Mouse (Mus musculus) intestine, postnatal 0 days (tissue): ENCODE measurements around the gene Olfr1137. TPM values are rescaled to one million over a fixed set of nuclear protein-coding genes. Genes with fewer than 3 reads are reported as not detected.

ENCODE experiments used
- ATAC-seq: fragments of 200-750 bp; cut with Nextera tagmentation; 2 replicates; pipeline ENCODE4 v1.8.0; 2017; ENCODE audit warnings: mild to moderate bottlenecking, moderate TSS enrichment, moderate library complexity
- H3K27ac ChIP-seq: fragments of 300-500 bp; sonication (generic); 2 replicates; pipeline ENCODE4 v1.5.1; 2014; ENCODE audit warnings: mild to moderate bottlenecking, low read depth, low read length, moderate library complexity
- H3K27me3 ChIP-seq: fragments of 300-500 bp; sonication (generic); replicated peaks from 2 replicates; pipeline ENCODE4 v1.6.1; 2014; ENCODE audit warnings: low read length, mixed read lengths; ENCODE audit not compliant: control insufficient read depth, insufficient read depth
- H3K36me3 ChIP-seq: fragments of 300-500 bp; sonication (generic); 2 replicates; pipeline ENCODE4 v1.6.1; 2014; ENCODE audit warnings: mild to moderate bottlenecking, moderate library complexity; ENCODE audit not compliant: control insufficient read depth, insufficient read depth
- H3K4me1 ChIP-seq: fragments of 300-500 bp; sonication (generic); replicated peaks from 2 replicates; pipeline ENCODE4 v1.6.1; 2014; ENCODE audit warnings: antibody characterized with exemption, low read length, mixed read lengths; ENCODE audit not compliant: control insufficient read depth, insufficient read depth
- H3K4me2 ChIP-seq: fragments of 300-500 bp; sonication (generic); replicated peaks from 2 replicates; pipeline ENCODE4 v1.6.1; 2014; ENCODE audit warnings: low read depth, mild to moderate bottlenecking, moderate library complexity
- H3K4me3 ChIP-seq: fragments of 300-500 bp; sonication (generic); 2 replicates; pipeline ENCODE4 v1.5.1; 2014; ENCODE audit warnings: low read depth, low read length
- H3K9ac ChIP-seq: fragments of 300-500 bp; sonication (generic); 2 replicates; pipeline ENCODE4 v1.6.1; 2014; ENCODE audit warnings: mild to moderate bottlenecking, low read depth, low read length
- H3K9me3 ChIP-seq: fragments of 300-500 bp; sonication (generic); 2 replicates; pipeline ENCODE4 v1.6.1; 2016; ENCODE audit warnings: mixed run types; ENCODE audit not compliant: control insufficient read depth
- CTCF ChIP-seq: sonication (generic); IDR thresholded peaks from 2 replicates; pipeline ENCODE4 v1.5.1; 2016; ENCODE audit warnings: low read depth, mild to moderate bottlenecking, control low read depth, antibody characterized with exemption, moderate library complexity
- WGBS: fragments of 180-500 bp; shearing (Covaris S2); extraction: QIAGEN DNeasy Blood & Tissue Kit; methylation state at CpG from one replicate; pipeline ENCODE4 v1.1.7; 2014; 5-methylcytosine and 5-hydroxymethylcytosine counted together
- polyA plus RNA-seq: library from polyadenylated mRNA; unstranded; fragments of >200 nt; fragmentation: Nextera tagmentation; extraction: Ambion mirVana; gene quantifications from 2 replicates; pipeline ENCODE4 v1.2.1, GENCODE M21; 2015

Olfr1137 gene
- not detected in 2 replicates for polyA plus RNA-seq

DNA sequence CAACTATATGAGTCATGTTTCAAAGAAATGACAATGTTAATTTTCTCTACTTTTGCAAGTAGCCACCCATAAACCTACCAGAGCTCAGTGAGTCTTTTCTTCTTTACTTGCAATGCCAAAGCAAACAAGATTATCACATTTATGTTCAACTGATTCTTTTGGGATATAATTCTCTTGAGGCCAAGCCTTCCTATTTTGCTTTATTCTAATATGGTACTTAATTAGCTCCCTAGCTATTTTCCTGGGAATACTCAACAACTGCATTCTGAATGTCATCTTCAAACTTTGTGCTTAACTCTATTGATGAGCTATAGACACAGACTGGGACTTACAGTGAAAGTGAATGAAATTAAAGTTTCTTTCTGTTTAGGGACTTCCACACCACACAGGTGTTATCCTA, at the start of gene Olfr1137:
Gene Olfr1137 (minus strand): TSS at position 101 of the 400 bp plus-strand sequence.
- no peak for TF ChIP-seq CTCF
- H3K9ac ChIP-seq = no peak within 1 kb of the TSS
- no peaks in the 10 kb centered on the region for H3K9me3 ChIP-seq
- no peak within 1 kb of the TSS for H3K4me3 ChIP-seq
- H3K4me1 ChIP-seq = no peaks in the 10 kb centered on the region
- no peaks in the 10 kb centered on the region for H3K27me3 ChIP-seq
- H3K27ac ChIP-seq = no peak within 1 kb of the TSS
- no peaks in the 10 kb centered on the region for H3K36me3 ChIP-seq
- H3K4me2 ChIP-seq = no peak within 1 kb of the TSS
- no peak for ATAC-seq

DNA sequence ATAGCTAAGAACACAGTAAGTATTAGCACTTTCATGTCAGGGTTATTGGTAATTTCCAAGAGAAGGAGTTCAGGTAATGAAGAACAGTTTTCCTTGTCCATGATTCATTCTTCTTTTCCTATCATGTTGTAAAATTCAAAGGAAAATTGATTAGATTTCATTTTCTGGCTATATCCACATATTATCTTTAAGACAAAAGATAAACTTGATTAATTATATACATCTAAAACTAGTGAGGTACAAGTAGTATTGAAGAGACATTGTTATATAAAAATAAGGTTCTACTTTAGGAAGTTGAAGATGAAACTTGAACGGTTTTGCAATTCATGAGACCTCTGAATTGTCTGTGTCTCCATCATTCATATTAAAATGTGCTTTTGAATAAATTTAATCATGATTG, 40.9 kb upstream of the Olfr1137 start, which contains the start of gene Olfr1141:
Gene Olfr1141 (minus strand): TSS at position 101 of the 400 bp plus-strand sequence.
- H3K4me2 ChIP-seq = no peak within 1 kb of the TSS
- no peaks in the 10 kb centered on the region for H3K9me3 ChIP-seq
- H3K27me3 ChIP-seq = no peaks in the 10 kb centered on the region
- TF ChIP-seq CTCF = no peak
- 94% methylated on average over 1 of the region's 1 CpGs for WGBS
- H3K4me3 ChIP-seq = no peak within 1 kb of the TSS
- no peaks in the 10 kb centered on the region for H3K4me1 ChIP-seq
- H3K36me3 ChIP-seq = no peaks in the 10 kb centered on the region
- no peak within 1 kb of the TSS for H3K9ac ChIP-seq
- H3K27ac ChIP-seq = no peak within 1 kb of the TSS
- ATAC-seq = no peak

DNA sequence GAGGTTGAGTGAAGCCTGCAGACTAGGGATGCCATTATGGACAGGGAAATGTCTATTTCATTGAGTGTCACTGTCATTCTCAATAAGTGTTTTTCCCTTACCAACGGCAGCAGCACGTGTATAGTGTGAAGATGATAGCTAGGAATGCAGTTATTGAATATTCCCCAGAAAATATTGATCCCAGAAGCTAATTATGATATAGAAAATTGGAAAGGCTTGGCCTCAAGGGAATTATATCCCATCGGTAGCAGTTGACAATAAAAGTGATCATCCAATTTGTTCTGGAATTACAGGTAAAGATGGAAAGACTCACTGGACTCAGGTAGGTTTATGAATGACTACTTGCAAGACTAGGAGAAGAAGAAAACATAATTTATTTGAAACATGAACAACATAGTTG, 30.5 kb upstream of the Olfr1137 start, which contains the start of gene Olfr1140:
Gene Olfr1140 (plus strand): TSS at position 301 of the 400 bp plus-strand sequence.
- no peak for TF ChIP-seq CTCF
- Histone ChIP-seq H3K9ac (no peak within 1 kb of the TSS), H3K4me3 (no peak within 1 kb of the TSS), H3K9me3 (no peaks in the 10 kb centered on the region), H3K27ac (no peak within 1 kb of the TSS), H3K36me3 (no peaks in the 10 kb centered on the region), H3K27me3 (no peaks in the 10 kb centered on the region), H3K4me1 (no peaks in the 10 kb centered on the region), H3K4me2 (no peak within 1 kb of the TSS)
- 75% methylated on average over 3 of the region's 3 CpGs for WGBS
- no peak for ATAC-seq

DNA sequence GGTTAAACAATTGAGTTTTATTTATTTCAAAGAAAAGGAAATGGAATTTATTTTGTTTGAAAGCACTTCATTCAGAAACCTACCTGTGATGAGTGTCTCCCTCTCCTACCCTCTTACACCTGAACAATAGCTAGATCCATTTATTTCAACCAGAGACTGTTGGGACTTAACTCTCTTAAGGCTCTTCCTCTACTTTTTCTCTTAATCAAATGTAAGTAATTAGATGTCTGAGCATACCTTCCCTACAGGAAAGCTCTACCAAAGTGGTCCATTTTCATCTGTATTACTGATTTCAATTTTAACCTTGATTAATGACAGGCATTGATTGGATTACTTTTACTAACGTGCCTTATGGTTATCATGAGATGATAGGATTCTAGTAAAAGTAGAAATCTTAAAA, 26.9 kb upstream of the Olfr1137 start, which contains the start of gene Olfr1138:
Gene Olfr1138 (minus strand): TSS at position 101 of the 400 bp plus-strand sequence.
- H3K9ac ChIP-seq = no peak within 1 kb of the TSS
- H3K36me3 ChIP-seq = no peaks in the 10 kb centered on the region
- ATAC-seq = no peak
- H3K27me3 ChIP-seq = no peaks in the 10 kb centered on the region
- H3K4me3 ChIP-seq = no peak within 1 kb of the TSS
- no peaks in the 10 kb centered on the region for H3K4me1 ChIP-seq
- H3K9me3 ChIP-seq = no peaks in the 10 kb centered on the region
- no peak for TF ChIP-seq CTCF
- WGBS = 80% methylated on average over 1 of the region's 1 CpGs
- no peak within 1 kb of the TSS for H3K27ac ChIP-seq
- H3K4me2 ChIP-seq = no peak within 1 kb of the TSS

DNA sequence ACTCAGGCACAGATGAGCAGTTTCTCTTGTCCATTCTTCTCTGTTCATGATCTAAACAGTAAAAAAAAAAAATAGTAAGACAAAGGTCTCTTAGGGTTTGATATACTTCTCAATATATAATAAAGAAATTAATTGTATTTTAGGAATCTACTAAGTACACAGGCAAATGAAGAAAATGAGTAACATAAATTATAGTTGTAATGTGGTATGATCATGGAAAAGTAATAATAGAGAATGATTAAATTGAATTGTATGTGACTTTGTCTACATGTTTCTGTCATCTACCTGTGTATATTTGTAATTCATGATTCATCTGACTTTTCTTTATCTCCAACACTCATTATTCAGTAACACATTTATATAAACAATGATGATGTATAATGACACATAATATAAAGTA, 19.1 kb downstream of the Olfr1137 start, which contains the start of gene Olfr1136:
Gene Olfr1136 (minus strand): TSS at position 101 of the 400 bp plus-strand sequence.
- H3K4me2 ChIP-seq = no peak within 1 kb of the TSS
- H3K9me3 ChIP-seq = no peaks in the 10 kb centered on the region
- no peak within 1 kb of the TSS for H3K27ac ChIP-seq
- TF ChIP-seq CTCF = no peak
- no peak within 1 kb of the TSS for H3K4me3 ChIP-seq
- no peaks in the 10 kb centered on the region for H3K4me1 ChIP-seq
- no peaks in the 10 kb centered on the region for H3K27me3 ChIP-seq
- H3K36me3 ChIP-seq = no peaks in the 10 kb centered on the region
- no peak for ATAC-seq
- H3K9ac ChIP-seq = no peak within 1 kb of the TSS

DNA sequence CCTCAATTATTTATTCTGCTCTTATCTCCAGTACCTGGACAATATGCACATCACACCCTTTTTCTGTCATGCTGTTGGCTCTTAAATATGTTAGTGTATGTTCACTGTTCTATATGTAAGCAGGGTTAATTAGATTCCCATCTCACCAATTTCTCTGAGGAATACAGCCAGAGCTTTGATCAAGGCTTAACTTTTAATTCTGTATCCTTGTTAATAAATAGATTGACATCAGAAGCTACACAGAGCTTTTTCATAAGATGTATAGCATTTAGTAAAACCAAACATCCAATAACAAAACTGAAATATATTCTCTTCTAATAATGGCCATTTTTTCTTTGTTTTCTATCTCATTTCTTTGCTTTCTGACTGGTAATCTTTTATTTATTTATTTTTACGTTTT, 39.4 kb downstream of the Olfr1137 start, which contains the start of gene Olfr1135:
Gene Olfr1135 (minus strand): TSS at position 101 of the 400 bp plus-strand sequence.
- Histone ChIP-seq H3K27me3 (no peaks in the 10 kb centered on the region), H3K4me3 (no peak within 1 kb of the TSS), H3K9ac (no peak within 1 kb of the TSS), H3K4me2 (no peak within 1 kb of the TSS), H3K9me3 (no peaks in the 10 kb centered on the region), H3K27ac (no peak within 1 kb of the TSS), H3K36me3 (no peaks in the 10 kb centered on the region), H3K4me1 (no peaks in the 10 kb centered on the region)
- no peak for ATAC-seq
- no peak for TF ChIP-seq CTCF
- 7% methylated on average over 1 of the region's 1 CpGs for WGBS

Other genes with a start within 250 kb of the Olfr1137 start
- not detected in 2 replicates for gene Pramel7, start 216.1 kb downstream of the Olfr1137 start, polyA plus RNA-seq
- gene Pramel6, start 206.6 kb downstream of the Olfr1137 start, polyA plus RNA-seq = not detected in 2 replicates
- not detected in 2 replicates for gene Olfr153, start 181.4 kb downstream of the Olfr1137 start, polyA plus RNA-seq
- not detected in 2 replicates for gene Olfr1128, start 167.6 kb downstream of the Olfr1137 start, polyA plus RNA-seq
- gene Olfr1129, start 139.3 kb downstream of the Olfr1137 start, polyA plus RNA-seq = not detected in 2 replicates
- gene Olfr1130, start 107.0 kb downstream of the Olfr1137 start, polyA plus RNA-seq = not detected in 2 replicates
- gene Olfr1131, start 86.1 kb downstream of the Olfr1137 start, polyA plus RNA-seq = not detected in 2 replicates
- gene Olfr1132, start 75.6 kb downstream of the Olfr1137 start, polyA plus RNA-seq = not detected in 2 replicates
- gene Olfr1133, start 65.8 kb downstream of the Olfr1137 start, polyA plus RNA-seq = not detected in 2 replicates
- not detected in 2 replicates for gene Olfr1134, start 54.7 kb downstream of the Olfr1137 start, polyA plus RNA-seq
- gene Olfr1135, start 39.5 kb downstream of the Olfr1137 start, polyA plus RNA-seq = not detected in 2 replicates
- not detected in 2 replicates for gene Olfr1136, start 19.2 kb downstream of the Olfr1137 start, polyA plus RNA-seq
- gene Olfr1138, start 26.8 kb upstream of the Olfr1137 start, polyA plus RNA-seq = not detected in 2 replicates
- gene Olfr1140, start 30.6 kb upstream of the Olfr1137 start, polyA plus RNA-seq = not detected in 2 replicates
- gene Olfr1141, start 40.8 kb upstream of the Olfr1137 start, polyA plus RNA-seq = not detected in 2 replicates
- not detected in 2 replicates for gene Olfr152, start 66.3 kb upstream of the Olfr1137 start, polyA plus RNA-seq
- not detected in 2 replicates for gene Olfr1143, start 87.4 kb upstream of the Olfr1137 start, polyA plus RNA-seq
- not detected in 2 replicates for gene Olfr1145, start 96.6 kb upstream of the Olfr1137 start, polyA plus RNA-seq
- gene Olfr1148, start 117.4 kb upstream of the Olfr1137 start, polyA plus RNA-seq = not detected in 2 replicates
- gene Olfr1150-ps1, start 130.8 kb upstream of the Olfr1137 start, polyA plus RNA-seq = not detected in 2 replicates
- gene Olfr1151, start 142.7 kb upstream of the Olfr1137 start, polyA plus RNA-seq = not detected in 2 replicates
- not detected in 2 replicates for gene Olfr1152, start 153.3 kb upstream of the Olfr1137 start, polyA plus RNA-seq
- not detected in 2 replicates for gene Olfr1153, start 181.8 kb upstream of the Olfr1137 start, polyA plus RNA-seq
- not detected in 2 replicates for gene Olfr1154, start 192.0 kb upstream of the Olfr1137 start, polyA plus RNA-seq
- gene Olfr1155, start 232.0 kb upstream of the Olfr1137 start, polyA plus RNA-seq = not detected in 2 replicates
- gene Olfr1156, start 239.9 kb upstream of the Olfr1137 start, polyA plus RNA-seq = not detected in 2 replicates